Mouse (Mus musculus) inflammation-experienced regulatory T-cells, adult 6 months (primary cell): Measurements from ENCODE around the gene Thsd7b. TPM values are rescaled to one million over a fixed set of nuclear protein-coding genes. Genes with fewer than 3 reads are reported as not detected.

ENCODE experiments used
- ATAC-seq: one replicate; pipeline ENCODE4 v1.8.0; 2017
- polyA plus RNA-seq, 3 experiments: library from polyadenylated mRNA; unstranded; fragments of 100-300 nt; shearing (Covaris generic); gene quantifications; one replicate each; pipeline ENCODE4 v1.2.1; 2017

Gene Thsd7b
- polyA plus RNA-seq, 3 experiments from 2014 or later, result 0.68 to 1.6 TPM; not detected in 1

- no peak for ATAC-seq
Measured at GRCm38 (mm10) chr1:129526967-129527366, 253.9 kb downstream of the Thsd7b start.

- ATAC-seq, result no peak
Measured at GRCm38 (mm10) chr1:129532206-129532605, 259.1 kb downstream of the Thsd7b start.

- ATAC-seq, result no peak
Measured at GRCm38 (mm10) chr1:129538508-129538907, 265.4 kb downstream of the Thsd7b start.

- ATAC-seq, result no peak
Measured at GRCm38 (mm10) chr1:129538970-129539369, 265.9 kb downstream of the Thsd7b start.

GRCm38 (mm10) chr1:129540751-129541150, 267.6 kb downstream of the Thsd7b start:
- ATAC-seq, result no peak

GRCm38 (mm10) chr1:129542563-129543146, 269.6 kb downstream of the Thsd7b start:
- no peak for ATAC-seq

GRCm38 (mm10) chr1:129543169-129543568, 270.1 kb downstream of the Thsd7b start:
- ATAC-seq, result no peak

GRCm38 (mm10) chr1:129558054-129558453, 285.0 kb downstream of the Thsd7b start:
- ATAC-seq, result no peak

- ATAC-seq, result no peak
Measured at GRCm38 (mm10) chr1:129559137-129559536, 286.0 kb downstream of the Thsd7b start.

GRCm38 (mm10) chr1:129559812-129560211, 286.7 kb downstream of the Thsd7b start:
- ATAC-seq, result no peak

- ATAC-seq, result no peak
Measured at GRCm38 (mm10) chr1:129562707-129563106, 289.6 kb downstream of the Thsd7b start.

- no peak for ATAC-seq
Measured at GRCm38 (mm10) chr1:129570522-129570921, 297.4 kb downstream of the Thsd7b start.

- ATAC-seq, result no peak
Measured at GRCm38 (mm10) chr1:129579955-129580354, 306.9 kb downstream of the Thsd7b start.

GRCm38 (mm10) chr1:129586635-129587034, 313.5 kb downstream of the Thsd7b start:
- ATAC-seq, result no peak

GRCm38 (mm10) chr1:129589366-129590002, 316.4 kb downstream of the Thsd7b start:
- no peak for ATAC-seq

GRCm38 (mm10) chr1:129595447-129595846, 322.3 kb downstream of the Thsd7b start:
- ATAC-seq, result no peak

- no peak for ATAC-seq
Measured at GRCm38 (mm10) chr1:129600933-129601332, 327.8 kb downstream of the Thsd7b start.

- no peak for ATAC-seq
Measured at GRCm38 (mm10) chr1:129602284-129602683, 329.2 kb downstream of the Thsd7b start.

GRCm38 (mm10) chr1:129608395-129608794, 335.3 kb downstream of the Thsd7b start:
- ATAC-seq, result no peak

GRCm38 (mm10) chr1:129616080-129616479, 343.0 kb downstream of the Thsd7b start:
- no peak for ATAC-seq

- ATAC-seq, result no peak
Measured at GRCm38 (mm10) chr1:129619440-129620301, 346.6 kb downstream of the Thsd7b start.

GRCm38 (mm10) chr1:129624519-129624918, 351.4 kb downstream of the Thsd7b start:
- no peak for ATAC-seq

GRCm38 (mm10) chr1:129635146-129635545, 362.0 kb downstream of the Thsd7b start:
- ATAC-seq, result no peak
